Mouse (Mus musculus) liver, postnatal 0 days (tissue): Measurements from ENCODE around the gene Pogk.

Experiments
- CTCF ChIP-seq: sonication (generic); IDR thresholded peaks from 2 replicates; pipeline ENCODE4 v1.5.1; 2016; ENCODE audit warnings: antibody characterized with exemption, low read depth
- EP300 ChIP-seq: IDR thresholded peaks from 2 replicates; pipeline ENCODE4 v1.6.1; 2016; ENCODE audit warnings: antibody characterized with exemption, low read depth, mild to moderate bottlenecking

- TF ChIP-seq CTCF, result no peak
- no peak for TF ChIP-seq EP300
These were observed 20.3 kb upstream of the Pogk start for GRCm38 (mm10) chr1:166429809-166430431.
